Mouse (Mus musculus) ES-E14 (cell line): Measurements from ENCODE around the gene Acvr1. TPM values are rescaled to one million over a fixed set of nuclear protein-coding genes. Genes with fewer than 3 reads are reported as not detected.
A peak's percentile ranks its signal among the peaks of the same experiment; 100 is the strongest.

Source experiments
- DNase-seq: peaks from one replicate; pipeline ENCODE4 v3.0.0-alpha.2; 2013; ENCODE audit warnings: low read depth, low spot score
- H3K27ac ChIP-seq: 2 replicates; pipeline ENCODE4 v1.5.1; 2012; ENCODE audit warnings: low read depth, mild to moderate bottlenecking, low read length, moderate library complexity, mixed read lengths; ENCODE audit not compliant: poor library complexity, insufficient read depth, severe bottlenecking
- H3K36me3 ChIP-seq: 2 replicates; pipeline ENCODE4 v1.6.1; 2012; ENCODE audit warnings: mild to moderate bottlenecking, low read length, moderate library complexity, mixed read lengths; ENCODE audit not compliant: control insufficient read depth, poor library complexity, insufficient read depth, severe bottlenecking
- H3K4me1 ChIP-seq, 2 experiments: fragments of 150-350 bp in 1 of 2; sonication (generic) in 1 of 2; 2 replicates each; pipeline ENCODE4 v1.6.1; 2012; ENCODE audit warnings: low read length in 2 of 2, mild to moderate bottlenecking in 1 of 2, mixed read lengths in 1 of 2; ENCODE audit not compliant: control insufficient read depth in 2 of 2, insufficient read depth in 2 of 2, poor library complexity in 1 of 2
- H3K4me3 ChIP-seq, 2 experiments: fragments of 150-350 bp in 1 of 2; sonication (generic) in 1 of 2; 2 replicates each; pipeline ENCODE4 v1.5.1; 2012; ENCODE audit warnings: low read length in 2 of 2, low read depth in 1 of 2, mild to moderate bottlenecking in 1 of 2, mixed read lengths in 1 of 2; ENCODE audit not compliant: insufficient read depth in 1 of 2, poor library complexity in 1 of 2, severe bottlenecking in 1 of 2
- H3K9ac ChIP-seq: 2 replicates; pipeline ENCODE4 v1.6.1; 2012; ENCODE audit warnings: low read depth, mild to moderate bottlenecking, low read length, mixed read lengths; ENCODE audit not compliant: poor library complexity, insufficient read depth, severe bottlenecking
- H3K9me3 ChIP-seq: fragments of 150-350 bp; sonication (generic); 2 replicates; pipeline ENCODE4 v1.6.1; 2012; ENCODE audit warnings: low read depth, mild to moderate bottlenecking, low read length; ENCODE audit not compliant: control insufficient read depth, insufficient read depth
- CHD2 ChIP-seq: IDR thresholded peaks from 2 replicates; pipeline ENCODE4 v1.6.1; 2014; ENCODE audit warnings: mild to moderate bottlenecking, low read depth, low read length, inconsistent platforms
- HCFC1 ChIP-seq: IDR thresholded peaks from 2 replicates; pipeline ENCODE4 v1.6.1; 2012; ENCODE audit warnings: low read length, inconsistent platforms, borderline replicate concordance; ENCODE audit not compliant: insufficient read depth
- MAFK ChIP-seq: IDR thresholded peaks from 2 replicates; pipeline ENCODE4 v1.6.1; 2014; ENCODE audit warnings: mild to moderate bottlenecking, low read depth, low read length, inconsistent platforms; ENCODE audit not compliant: insufficient read depth
- ZC3H11A ChIP-seq: IDR thresholded peaks from 2 replicates; pipeline ENCODE4 v1.6.1; 2012; ENCODE audit warnings: low read depth, mild to moderate bottlenecking, inconsistent platforms, low read length, borderline replicate concordance
- ZNF384 ChIP-seq: IDR thresholded peaks from 2 replicates; pipeline ENCODE4 v1.6.1; 2012; ENCODE audit warnings: low read depth, low read length, inconsistent platforms
- in situ Hi-C, 2 experiments: fragments of 600-800 bp; cut with MboI; formaldehyde crosslinking; loops; one replicate each; pipeline ENCODE4 v1.15.1; 2025; ENCODE audit warnings: low sequenced_read_pairs in 2 of 2, inconsistent platforms in 1 of 2; ENCODE audit not compliant: unreplicated experiment in 2 of 2
- total RNA-seq: library from RNA; depleted of rRNA; stranded (reverse); fragments of 300-350 nt; gene quantifications from 2 replicates; pipeline ENCODE4 v1.2.3, GENCODE M21; 2012

Gene Acvr1
- total RNA-seq, 1 experiment = 6.6 TPM

GRCm38 (mm10) chr2:58566410-58567065, 419 bp downstream of the Acvr1 start:
- peaks cover 6 to 12% of the 10 kb centered on the region in 2 experiments; a peak in 3 of 4 replicates for H3K4me1 ChIP-seq
- no peaks in the 10 kb centered on the region for H3K9me3 ChIP-seq
- TF ChIP-seq HCFC1 (no peak), MAFK (no peak), CHD2 (no peak)
- H3K4me3 ChIP-seq = peak overlapping the region; percentile 89 to 93
- in situ Hi-C loops = no loop called here
- peak overlapping the region; percentile 81 for H3K9ac ChIP-seq
- no peak for DNase-seq
- H3K27ac ChIP-seq = no peak overlapping the region
- H3K36me3 ChIP-seq = no peaks in the 10 kb centered on the region

GRCm38 (mm10) chr2:58566049-58566409, 928 bp downstream of the Acvr1 start:
- Histone ChIP-seq H3K9ac (peak overlapping the region; percentile 33; the same call in 1 of the 2 replicates), H3K9me3 (no peaks in the 10 kb centered on the region), H3K27ac (no peak overlapping the region; the same call in 1 of the 2 replicates), H3K36me3 (no peaks in the 10 kb centered on the region), H3K4me3 (peak overlapping the region; percentile 89 to 93), H3K4me1 (peaks cover 6 to 12% of the 10 kb centered on the region in 2 experiments; a peak in 3 of 4 replicates)
- no peak for DNase-seq
- TF ChIP-seq HCFC1 (no peak), CHD2 (no peak), MAFK (no peak)
- in situ Hi-C loops = no loop called here

- Histone ChIP-seq H3K4me1 (peaks cover 6 to 15% of the 10 kb centered on the region in 2 experiments; a peak in 3 of 4 replicates), H3K27ac (no peak overlapping the region), H3K9ac (no peak overlapping the region), H3K9me3 (no peaks in the 10 kb centered on the region), H3K36me3 (no peaks in the 10 kb centered on the region), H3K4me3 (no peak overlapping the region)
- no peak for DNase-seq
- TF ChIP-seq ZC3H11A (no peak), CHD2 (no peak), ZNF384 (no peak), HCFC1 (no peak), MAFK (no peak)
- in situ Hi-C loops = no loop called here
Measured at GRCm38 (mm10) chr2:58565267-58565666, 1.7 kb downstream of the Acvr1 start.

DNA sequence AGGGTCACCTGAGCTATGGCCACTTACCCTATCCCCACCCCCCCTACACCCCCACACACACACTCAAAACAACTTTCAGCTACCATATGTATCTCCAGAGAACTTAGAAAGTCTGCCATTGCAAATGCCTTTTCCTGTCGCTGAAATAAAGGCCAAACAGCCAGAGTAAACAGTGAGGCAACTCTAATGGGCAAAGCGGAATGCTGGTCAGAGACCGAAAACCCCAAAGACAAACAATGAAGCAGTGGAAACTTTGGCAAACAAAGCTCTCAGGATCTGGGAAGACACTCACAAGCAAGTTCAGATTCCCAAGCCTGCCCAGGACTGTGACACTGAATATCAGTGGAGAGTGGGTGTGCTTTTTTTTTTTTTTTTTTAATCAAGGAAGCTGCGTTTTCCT, 4.8 kb downstream of the Acvr1 start:
- peaks cover 0 to 10% of the 10 kb centered on the region in 2 experiments; a peak in 1 of 4 replicates for H3K4me1 ChIP-seq
- no peak for TF ChIP-seq ZC3H11A
- no peak for TF ChIP-seq HCFC1
- no peak for TF ChIP-seq CHD2
- TF ChIP-seq ZNF384 = no peak
- no peak for TF ChIP-seq MAFK
- no peaks in the 10 kb centered on the region for H3K9me3 ChIP-seq
- no peak overlapping the region for H3K27ac ChIP-seq
- H3K4me3 ChIP-seq = no peak overlapping the region
- no peak for DNase-seq
- no peak overlapping the region for H3K9ac ChIP-seq
- no peaks in the 10 kb centered on the region for H3K36me3 ChIP-seq
- in situ Hi-C loops = no loop called here
